Mouse (Mus musculus) gastrocnemius, postnatal 4 days (tissue): ENCODE measurements around the gene Mfsd13b. TPM values are rescaled to one million over a fixed set of nuclear protein-coding genes. Genes with fewer than 3 reads are reported as not detected.
"Not testable (repeated sequence)": the region's sequence is repeated elsewhere in the genome, so short reads cannot be mapped to it uniquely, and the experiment has no call there.

ENCODE experiments used
- DNase-seq, 2 experiments: peaks; one replicate each; pipeline ENCODE4 v3.0.0; 2021 to 2022; ENCODE audit warnings: low spot score in 2 of 2, mixed read lengths in 2 of 2
- total RNA-seq, 2 experiments: library from RNA; stranded (reverse); gene quantifications; 2 replicates each; pipeline ENCODE4 v1.2.3; 2021

The Mfsd13b gene
- total RNA-seq, 2 experiments from 2014 or later = not detected

DNA sequence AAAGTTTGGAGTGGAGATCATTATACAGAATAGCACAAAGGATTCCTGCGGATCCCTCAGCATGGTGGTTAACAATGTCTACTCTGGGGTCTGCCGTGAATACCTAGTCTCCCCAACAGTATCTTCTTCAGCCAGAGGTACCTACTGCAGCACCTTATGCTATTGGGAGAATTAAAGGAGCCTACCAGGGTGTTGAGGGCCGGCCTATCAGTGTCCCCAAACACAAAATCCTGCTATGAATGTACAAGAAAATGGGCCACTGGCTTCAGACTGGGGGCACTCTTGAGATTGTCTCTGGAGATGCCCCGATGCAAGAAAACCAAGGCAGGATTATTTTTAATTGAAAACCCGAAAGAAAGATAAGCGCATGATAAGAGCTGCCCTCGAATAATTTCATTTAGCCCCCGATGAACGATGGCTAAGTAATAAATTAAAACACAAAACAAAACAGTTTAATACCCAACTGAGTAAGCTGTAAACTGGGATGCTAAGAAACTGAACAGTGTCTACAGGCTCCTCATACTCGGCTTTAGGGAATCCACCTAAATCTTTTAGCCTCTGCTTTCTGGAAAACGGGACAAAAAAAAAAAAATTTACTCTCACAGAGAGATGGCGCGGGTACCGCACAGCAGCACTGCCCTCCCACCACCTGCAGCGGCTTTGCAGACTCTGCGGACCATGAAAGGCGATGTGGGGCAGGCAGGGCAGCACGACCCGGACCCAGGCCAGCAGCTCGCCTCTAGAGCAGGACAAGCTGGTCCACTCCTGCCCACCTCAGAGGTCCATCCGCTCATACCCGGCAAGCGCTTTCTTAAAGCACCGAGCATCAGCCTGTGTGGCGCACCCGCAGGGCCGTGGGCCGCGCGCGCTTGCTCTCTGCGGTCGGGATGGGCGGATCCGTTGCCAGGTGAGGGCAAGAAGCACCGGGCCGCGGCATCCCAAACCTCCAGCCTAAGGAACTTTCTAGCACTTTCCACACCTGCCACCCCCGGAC lies 1.1 kb upstream of the Mfsd13b start:
- DNase-seq = peak in 1 of 2 experiments; percentile 52

- no peak for DNase-seq
Measured at GRCm38 (mm10) chr7:120982968-120983367, 659 bp downstream of the Mfsd13b start.

GRCm38 (mm10) chr7:120991191-120991590 lies 8.9 kb downstream of the Mfsd13b start:
- DNase-seq = no peak

GRCm38 (mm10) chr7:120999021-120999530 lies 16.8 kb downstream of the Mfsd13b start:
- DNase-seq = no peak

- DNase-seq = no peak
Measured at GRCm38 (mm10) chr7:121000065-121000822, 17.9 kb downstream of the Mfsd13b start.

DNA sequence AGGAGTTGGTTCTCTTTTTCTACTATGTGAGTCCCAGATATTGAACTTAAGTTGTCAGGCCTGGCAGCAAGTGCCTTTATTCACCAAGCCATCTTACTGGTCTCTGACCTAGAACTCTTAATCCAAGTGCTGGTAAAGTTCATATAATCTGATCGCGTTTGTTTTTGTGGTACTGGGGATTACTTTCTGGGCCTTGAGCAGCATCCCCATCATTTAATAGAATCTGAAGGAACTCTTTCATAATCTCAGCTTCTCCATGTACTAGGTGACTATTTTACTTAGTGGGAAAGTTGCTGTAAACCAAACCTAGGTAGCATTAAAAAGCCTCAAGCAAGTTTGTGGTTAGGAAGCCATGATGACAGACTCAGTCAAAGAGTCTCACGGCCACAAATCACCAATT lies 19.6 kb downstream of the Mfsd13b start:
- no peak for DNase-seq

DNA sequence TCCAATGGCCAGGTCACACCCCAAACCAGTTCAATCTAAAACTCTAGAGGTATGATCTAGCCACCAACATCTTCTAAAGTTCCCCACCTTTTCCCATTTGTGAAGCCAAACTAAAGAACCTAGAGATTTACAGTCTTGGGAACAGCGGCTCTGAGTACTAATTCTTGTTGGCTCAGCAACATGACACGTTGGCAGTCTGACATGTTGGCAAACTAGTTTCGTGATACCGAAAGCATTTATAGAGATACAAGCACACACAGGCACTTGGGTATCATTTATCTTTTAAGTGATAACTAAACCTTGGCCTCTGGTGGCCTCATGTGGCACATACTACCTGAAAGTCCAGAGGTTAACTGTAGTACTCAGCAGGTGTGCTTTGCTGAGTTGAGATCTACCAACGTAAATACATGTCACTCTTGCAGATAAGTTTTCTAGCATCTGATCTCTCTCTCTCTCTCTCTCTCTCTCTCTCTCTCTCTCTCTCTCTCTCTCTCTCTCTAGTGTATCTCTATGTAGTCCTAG lies 20.2 kb downstream of the Mfsd13b start:
- no peak for DNase-seq

DNA sequence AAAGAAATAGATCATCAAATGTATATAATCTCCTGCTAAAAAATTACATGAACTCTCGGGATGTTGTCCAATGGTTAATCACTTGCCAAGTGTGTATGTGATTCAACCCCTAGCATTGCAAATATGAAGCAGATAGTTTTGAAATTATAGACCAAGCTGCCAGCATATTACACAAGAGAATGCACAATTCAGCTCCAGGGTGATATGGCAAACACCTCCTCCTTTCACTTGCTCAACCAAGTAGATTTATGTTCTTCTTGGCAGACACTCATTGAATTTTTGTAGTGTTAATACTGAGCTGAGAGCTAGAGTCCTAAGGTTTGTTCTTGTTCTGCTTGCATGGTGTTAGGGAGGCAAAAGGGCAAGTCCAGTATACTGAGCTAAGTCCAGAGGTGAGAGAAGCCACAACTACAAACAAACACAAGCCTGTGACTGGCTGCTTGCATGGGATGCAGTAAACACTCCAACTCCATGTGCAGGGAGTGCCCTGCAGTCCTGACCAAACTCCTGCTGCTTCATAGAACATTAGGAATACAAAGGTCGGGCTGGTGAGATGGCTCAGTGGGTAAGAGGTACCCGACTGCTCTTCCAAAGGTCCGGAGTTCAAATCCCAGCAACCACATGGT lies 21.6 kb downstream of the Mfsd13b start:
- DNase-seq = no peak

GRCm38 (mm10) chr7:121011794-121012689 lies 29.7 kb downstream of the Mfsd13b start:
- DNase-seq = no peak

DNA sequence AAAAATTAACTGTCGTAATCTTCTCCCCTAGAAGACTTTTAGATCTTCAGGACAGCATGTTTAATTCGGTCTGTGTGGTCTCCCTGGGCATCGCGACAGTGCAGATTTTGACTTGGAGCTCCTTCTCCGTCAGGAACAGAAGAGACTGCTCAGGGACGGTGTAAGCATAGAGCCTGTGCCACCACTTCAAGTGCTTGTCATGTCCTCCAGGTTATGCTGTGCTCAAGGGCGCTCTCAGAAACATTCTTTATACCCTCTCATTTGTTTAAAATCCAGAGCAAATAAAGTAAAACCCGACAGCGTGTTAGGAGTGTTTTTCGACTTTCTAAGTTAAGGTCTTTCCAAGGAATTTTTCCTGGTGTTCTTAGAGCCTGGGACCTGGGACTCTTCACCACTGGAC lies 32.2 kb downstream of the Mfsd13b start:
- DNase-seq = no peak

DNA sequence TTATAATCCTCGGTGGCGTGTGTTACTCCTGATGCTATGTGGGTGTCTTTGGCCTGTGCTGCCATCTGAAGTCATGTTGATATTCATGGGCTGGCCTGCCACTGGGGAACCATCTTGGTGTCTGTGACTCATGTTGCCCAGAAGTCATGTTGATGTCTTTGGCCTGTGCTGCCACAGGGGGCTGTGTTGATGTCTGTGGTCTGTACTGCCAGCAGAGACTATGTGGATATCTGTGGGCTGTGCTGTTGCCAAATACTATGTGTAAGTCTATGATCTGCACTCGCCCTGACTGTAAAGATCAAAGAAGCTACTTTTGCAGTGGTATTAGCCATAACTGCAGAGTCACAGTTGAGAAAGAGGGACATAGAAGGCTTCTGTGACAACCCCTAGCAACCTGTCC lies 36.5 kb downstream of the Mfsd13b start:
- no peak for DNase-seq

- no peak for DNase-seq
Measured at GRCm38 (mm10) chr7:121020277-121020676, 38.0 kb downstream of the Mfsd13b start.

DNA sequence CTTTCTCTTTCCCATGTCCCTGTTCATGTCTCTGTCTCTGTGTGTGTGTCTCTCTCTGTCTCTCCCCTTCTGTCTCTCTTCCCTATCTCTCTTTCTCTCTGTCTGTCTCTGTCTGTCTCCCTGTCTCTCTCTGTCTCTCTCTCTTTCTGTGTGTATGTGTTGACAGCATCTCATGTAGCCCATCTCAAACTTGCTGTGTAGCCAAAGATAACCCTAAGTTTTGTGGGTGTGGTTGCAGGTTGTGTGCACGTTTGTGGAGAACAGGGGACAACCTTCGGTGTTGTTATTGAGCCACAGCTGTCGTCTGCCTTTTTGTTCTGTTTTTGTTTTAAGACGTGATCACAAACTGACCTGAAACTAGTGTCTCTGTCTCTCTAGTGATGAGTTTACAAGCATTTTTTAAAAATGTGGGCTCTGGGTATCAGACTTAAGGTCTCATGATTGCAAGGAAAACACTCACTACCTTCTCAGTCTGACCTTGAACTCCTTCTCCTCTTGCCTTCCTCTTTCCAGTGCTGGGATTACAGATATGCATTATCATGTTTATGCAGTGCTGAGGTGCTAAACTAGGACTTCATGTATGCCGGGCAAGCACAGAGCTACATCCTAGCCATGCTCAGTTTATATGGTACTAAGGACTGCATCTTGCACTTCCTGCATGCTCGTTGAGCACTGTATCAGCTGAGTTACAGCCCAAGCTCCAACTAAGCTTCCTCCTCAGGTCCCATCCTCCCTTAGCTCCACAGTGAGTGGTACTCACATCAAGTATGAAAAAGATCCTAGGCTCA lies 43.1 kb downstream of the Mfsd13b start:
- DNase-seq = no peak

GRCm38 (mm10) chr7:121026300-121026699 lies 44.0 kb downstream of the Mfsd13b start:
- no peak for DNase-seq

DNA sequence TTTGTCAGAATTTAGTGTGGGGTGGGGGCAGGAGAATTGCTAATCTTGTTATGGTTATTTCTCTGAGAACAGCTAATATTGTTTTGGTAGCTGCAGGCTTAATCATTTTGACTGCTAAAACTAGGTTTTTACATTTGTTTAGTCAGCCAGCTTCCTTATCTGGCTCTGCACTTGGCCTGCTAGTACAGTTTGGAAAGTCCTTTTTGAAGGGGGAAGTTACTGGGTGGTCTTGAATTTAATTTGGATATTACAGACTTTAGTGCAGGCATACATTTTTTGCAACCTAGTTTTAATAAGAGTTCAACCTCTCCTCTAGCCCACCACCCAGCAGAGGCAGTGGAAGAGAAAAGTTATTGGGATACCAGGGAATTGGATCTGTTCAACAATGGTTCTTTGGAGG lies 47.6 kb downstream of the Mfsd13b start:
- not testable (repeated sequence) for DNase-seq

GRCm38 (mm10) chr7:121033856-121034652 lies 51.7 kb downstream of the Mfsd13b start, which contains the start of gene Mettl9:
Mettl9 (plus strand) TSS chr7:121034445.
- DNase-seq = peak; percentile 92 to 93

DNA sequence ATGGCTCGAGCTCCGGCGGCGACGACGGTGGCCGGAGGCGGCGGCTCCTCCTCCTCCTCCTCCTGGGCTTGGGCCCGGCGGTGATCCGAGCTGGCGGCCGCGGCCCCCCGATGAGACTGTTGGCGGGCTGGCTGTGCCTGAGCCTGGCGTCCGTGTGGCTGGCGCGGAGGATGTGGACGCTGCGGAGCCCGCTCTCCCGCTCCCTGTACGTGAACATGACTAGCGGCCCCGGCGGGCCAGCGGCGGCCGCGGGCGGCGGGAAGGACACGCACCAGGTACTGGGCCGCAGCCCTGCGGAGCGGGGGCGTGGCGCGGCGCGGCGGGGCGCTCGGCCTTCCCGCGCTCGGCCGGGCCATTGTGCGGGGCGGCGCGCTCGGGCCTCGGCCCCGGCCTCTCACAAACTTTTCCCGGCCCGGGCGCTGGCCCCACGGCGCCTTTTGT lies 52.4 kb downstream of the Mfsd13b start:
- DNase-seq = peak; percentile 28 to 76

DNA sequence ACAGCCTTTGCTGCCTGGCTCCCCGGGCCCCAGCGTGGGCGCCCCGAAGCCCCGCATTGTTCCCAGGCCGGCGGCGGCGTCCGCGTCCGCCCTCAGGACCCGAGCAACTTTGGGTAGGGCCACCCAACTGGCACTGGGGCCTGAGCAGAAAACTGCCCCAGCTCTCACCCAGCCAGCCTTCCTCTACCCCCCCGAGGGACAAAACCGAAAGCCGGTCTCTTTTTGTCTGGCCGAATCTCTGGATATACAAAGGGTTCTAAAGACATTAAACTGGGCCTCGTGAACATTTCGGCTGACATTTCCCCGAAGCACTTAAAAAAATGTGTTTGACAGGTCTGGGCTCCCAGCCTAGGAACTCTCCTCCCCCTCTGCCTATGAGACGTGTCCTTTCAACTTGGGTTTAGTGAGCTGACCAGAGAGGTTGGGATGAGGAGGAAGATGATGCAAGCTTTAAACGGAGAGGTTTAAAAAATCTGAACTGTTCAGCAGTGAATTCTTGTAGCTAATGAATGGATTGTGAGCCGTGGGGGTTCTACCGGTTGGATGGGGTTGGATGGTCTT lies 52.9 kb downstream of the Mfsd13b start:
- no peak for DNase-seq
